Mouse (Mus musculus) ES-E14 (cell line): ENCODE results near the gene Ubap1.

ENCODE experiments used
- CHD2 ChIP-seq: IDR thresholded peaks from 2 replicates; pipeline ENCODE4 v1.6.1; 2014; ENCODE audit warnings: mild to moderate bottlenecking, low read depth, low read length, inconsistent platforms
- HCFC1 ChIP-seq: IDR thresholded peaks from 2 replicates; pipeline ENCODE4 v1.6.1; 2012; ENCODE audit warnings: low read length, inconsistent platforms, borderline replicate concordance; ENCODE audit not compliant: insufficient read depth
- MAFK ChIP-seq: IDR thresholded peaks from 2 replicates; pipeline ENCODE4 v1.6.1; 2014; ENCODE audit warnings: mild to moderate bottlenecking, low read depth, low read length, inconsistent platforms; ENCODE audit not compliant: insufficient read depth
- ZC3H11A ChIP-seq: IDR thresholded peaks from 2 replicates; pipeline ENCODE4 v1.6.1; 2012; ENCODE audit warnings: low read depth, mild to moderate bottlenecking, inconsistent platforms, low read length, borderline replicate concordance
- ZNF384 ChIP-seq: IDR thresholded peaks from 2 replicates; pipeline ENCODE4 v1.6.1; 2012; ENCODE audit warnings: low read depth, low read length, inconsistent platforms

DNA sequence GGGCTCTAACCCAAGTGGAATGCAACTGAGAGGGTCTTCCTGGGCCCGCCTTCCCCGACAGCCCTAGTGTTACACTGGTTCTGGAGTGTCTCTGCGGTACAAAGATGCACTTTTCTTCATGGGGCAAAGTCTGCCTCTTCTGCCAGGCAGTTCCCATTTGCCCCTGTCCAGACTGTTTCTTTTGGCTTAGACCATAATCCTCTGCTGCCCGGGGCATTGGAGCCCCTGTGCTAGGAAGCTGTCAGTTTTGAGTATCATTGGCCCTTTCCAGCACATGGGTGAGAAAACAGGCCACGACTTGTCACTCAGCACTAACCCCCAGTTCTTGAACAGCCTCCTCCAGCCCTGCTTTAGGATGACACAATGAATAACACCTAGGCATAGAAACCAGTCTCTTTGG is 40.4 kb downstream of the Ubap1 start:
- TF ChIP-seq ZNF384 = no peak
- TF ChIP-seq MAFK = no peak
- no peak for TF ChIP-seq ZC3H11A
- TF ChIP-seq CHD2 = no peak
- TF ChIP-seq HCFC1 = no peak
